Mouse (Mus musculus): ENCODE results near the gene Lap3.
A peak's percentile ranks its signal among the peaks of the same experiment; 100 is the strongest.

Lap3 gene

DNA sequence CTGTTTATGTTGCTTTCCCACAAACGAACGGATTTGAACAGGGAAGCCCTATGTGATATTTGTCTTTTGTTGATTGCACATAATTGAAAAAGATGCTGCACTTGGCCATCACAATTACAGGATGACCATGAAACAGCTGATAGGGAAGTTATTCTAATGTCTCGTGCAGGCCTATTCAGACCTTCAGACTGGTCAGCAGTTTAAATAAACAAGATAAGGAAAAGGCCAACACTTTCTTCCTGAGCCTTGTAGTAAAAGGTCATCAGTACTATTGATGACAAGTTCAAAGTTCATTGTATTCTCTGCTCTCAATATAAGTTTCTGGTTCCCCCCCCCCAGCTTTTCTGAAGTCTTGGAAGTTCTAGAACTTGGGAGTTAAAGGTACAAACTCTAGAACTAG lies 10.6 kb upstream of the Lap3 start:
- H3K4me1 ChIP-seq (replicated peaks; ENCODE audit: low read depth, low read length), result no peaks in the 10 kb centered on the region
- H3K36me3 ChIP-seq (ENCODE audit: insufficient read depth, low read length), result no peaks in the 10 kb centered on the region
- H3K4me3 ChIP-seq (replicated peaks; ENCODE audit: low read length), result no peak overlapping the region

DNA sequence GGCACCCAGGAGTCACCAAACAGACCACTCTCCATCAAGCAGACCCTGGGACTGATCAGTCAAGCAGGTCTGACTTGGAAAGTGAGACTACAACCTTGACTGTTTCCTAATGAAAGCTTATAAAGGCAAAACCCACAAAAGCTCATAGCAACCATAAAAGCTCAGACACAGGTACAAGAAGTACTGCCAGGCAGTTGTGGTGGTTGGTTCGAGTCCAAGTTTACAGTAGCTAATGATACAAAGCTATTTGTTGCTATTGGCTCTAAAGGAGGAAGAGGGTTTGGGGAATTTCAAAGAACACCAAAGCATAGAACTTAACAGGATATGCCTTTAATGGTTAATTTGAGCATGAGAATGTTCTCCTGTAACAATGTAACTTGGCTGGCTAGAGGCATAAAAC lies 9.5 kb upstream of the Lap3 start:
- H3K27me3 ChIP-seq (ENCODE audit: insufficient read depth, low read length), result peaks cover 17% of the 10 kb centered on the region; the same call in 1 of the 2 replicates
- no peaks in the 10 kb centered on the region for H3K4me1 ChIP-seq (replicated peaks; ENCODE audit: low read depth, low read length)
- H3K4me3 ChIP-seq (replicated peaks; ENCODE audit: low read length), result no peak overlapping the region
- TF ChIP-seq NANOG (IDR thresholded peaks at IDR 0.05; ENCODE audit: borderline replicate concordance, low read length) (no peak), POU5F1 (IDR thresholded peaks at IDR 0.05; ENCODE audit: borderline replicate concordance, low read length) (no peak), CTCF (conservative IDR thresholded peaks at IDR 0.05; ENCODE audit: low read length) (no peak)
- H3K9me3 ChIP-seq (ENCODE audit: low read length), result no peaks in the 10 kb centered on the region
- H3K36me3 ChIP-seq (ENCODE audit: insufficient read depth, low read length), result no peaks in the 10 kb centered on the region

More for the DNA sequence above, 10.6 kb upstream of the Lap3 start:
- Histone ChIP-seq H3K27me3 (ENCODE audit: insufficient read depth, low read length) (peaks cover 16% of the 10 kb centered on the region; the same call in 1 of the 2 replicates), H3K9me3 (ENCODE audit: low read length) (no peaks in the 10 kb centered on the region)
- TF ChIP-seq CTCF (conservative IDR thresholded peaks at IDR 0.05; ENCODE audit: low read length), result no peak
- no peak for TF ChIP-seq NANOG (IDR thresholded peaks at IDR 0.05; ENCODE audit: borderline replicate concordance, low read length)
- TF ChIP-seq POU5F1 (IDR thresholded peaks at IDR 0.05; ENCODE audit: borderline replicate concordance, low read length), result no peak

DNA sequence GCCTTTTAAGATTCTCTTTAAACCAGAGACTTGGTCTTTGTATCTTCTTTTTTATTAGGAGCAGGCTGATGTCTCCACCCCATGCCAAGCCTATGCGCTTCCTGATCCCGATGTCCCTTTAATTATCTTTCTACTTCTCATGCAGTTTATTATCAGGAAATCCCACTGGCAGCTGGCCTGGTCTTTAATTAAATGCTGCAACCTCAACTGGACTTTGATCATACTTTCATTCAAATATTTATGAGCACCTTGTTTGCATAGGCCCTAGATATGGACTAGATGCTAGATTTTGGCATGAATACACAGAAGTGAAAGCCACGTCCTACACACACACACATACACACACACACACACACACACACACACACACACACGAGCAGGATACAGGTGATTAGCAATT lies 1.4 kb upstream of the Lap3 start:
- TF ChIP-seq NANOG (IDR thresholded peaks at IDR 0.05; ENCODE audit: borderline replicate concordance, low read length) (no peak), CTCF (conservative IDR thresholded peaks at IDR 0.05; ENCODE audit: low read length) (no peak), POU5F1 (IDR thresholded peaks at IDR 0.05; ENCODE audit: borderline replicate concordance, low read length) (no peak)
- H3K27me3 ChIP-seq (ENCODE audit: insufficient read depth, low read length), result peaks cover 9% of the 10 kb centered on the region; the same call in 1 of the 2 replicates
- no peak overlapping the region for H3K4me3 ChIP-seq (replicated peaks; ENCODE audit: low read length)
- H3K36me3 ChIP-seq (ENCODE audit: insufficient read depth, low read length), result peaks cover 24% of the 10 kb centered on the region
- H3K4me1 ChIP-seq (replicated peaks; ENCODE audit: low read depth, low read length), result peaks cover 42% of the 10 kb centered on the region
- no peaks in the 10 kb centered on the region for H3K9me3 ChIP-seq (ENCODE audit: low read length)

DNA sequence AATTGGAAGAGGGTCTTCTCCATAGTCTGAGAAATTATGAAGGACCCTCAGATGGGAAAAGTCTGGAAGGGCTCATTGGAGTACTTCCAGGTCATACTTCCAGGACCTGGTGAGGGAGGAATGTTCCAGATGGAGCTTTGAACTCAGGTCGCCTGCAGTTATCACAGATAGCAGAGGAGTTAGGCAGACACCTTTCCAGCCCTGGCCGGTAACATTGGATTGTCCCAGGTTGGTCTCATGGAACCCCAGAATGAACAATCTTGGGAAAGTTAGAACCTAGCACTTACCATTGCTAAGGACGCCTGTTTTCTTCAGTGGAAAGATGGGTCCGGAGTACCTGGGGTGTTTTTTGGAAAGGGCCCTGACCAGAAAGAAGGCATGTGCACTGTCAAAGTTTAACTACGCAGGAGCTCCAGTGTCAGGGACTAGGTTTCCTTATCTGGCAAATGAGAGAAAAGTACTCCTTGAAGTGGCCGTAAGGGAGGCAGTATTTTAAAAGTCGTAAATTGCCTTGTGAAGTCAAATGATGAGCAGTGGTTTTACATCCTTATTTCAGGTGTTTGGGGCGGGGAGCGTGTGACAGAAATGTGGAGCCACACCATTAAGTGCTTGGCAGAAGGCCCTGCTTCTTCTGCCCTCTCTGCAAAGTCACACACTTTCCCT lies 1.1 kb downstream of the Lap3 start:
- Histone ChIP-seq H3K27me3 (ENCODE audit: insufficient read depth, low read length) (peaks cover 4% of the 10 kb centered on the region; the same call in 1 of the 2 replicates), H3K4me1 (replicated peaks; ENCODE audit: low read depth, low read length) (peaks cover 66% of the 10 kb centered on the region), H3K36me3 (ENCODE audit: insufficient read depth, low read length) (peaks cover 48% of the 10 kb centered on the region), H3K4me3 (replicated peaks; ENCODE audit: low read length) (peak overlapping the region; percentile 98), H3K9me3 (ENCODE audit: low read length) (no peaks in the 10 kb centered on the region)
- TF ChIP-seq NANOG (IDR thresholded peaks at IDR 0.05; ENCODE audit: borderline replicate concordance, low read length) (no peak), POU5F1 (IDR thresholded peaks at IDR 0.05; ENCODE audit: borderline replicate concordance, low read length) (no peak), CTCF (conservative IDR thresholded peaks at IDR 0.05; ENCODE audit: low read length) (no peak)

DNA sequence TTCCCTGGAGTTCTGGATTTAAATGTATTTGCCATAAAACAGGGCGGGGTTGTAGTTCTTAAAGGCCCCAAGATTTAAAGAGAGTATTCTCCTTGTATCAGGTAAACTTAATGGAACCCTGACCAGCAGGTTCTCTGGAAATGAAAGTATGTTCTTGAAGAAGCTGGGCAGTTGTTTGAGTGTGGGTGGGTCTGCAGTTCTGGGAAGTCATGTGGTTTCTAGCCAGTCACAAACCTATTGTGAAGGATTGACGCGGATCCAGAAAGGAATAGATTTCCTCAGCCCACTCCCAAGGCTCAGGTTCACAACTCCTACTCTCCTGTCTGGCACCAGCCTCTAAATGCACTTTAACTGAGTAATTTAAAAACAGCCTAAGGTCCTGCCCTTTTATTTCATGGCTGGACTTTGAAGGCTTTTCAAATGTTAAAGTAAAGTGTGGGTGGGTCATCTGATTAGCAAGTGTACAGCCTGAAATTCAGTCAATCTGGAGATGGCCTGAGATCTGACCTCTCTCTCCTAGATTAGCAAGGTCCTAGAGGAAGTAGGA lies 2.3 kb downstream of the Lap3 start:
- peaks cover 61% of the 10 kb centered on the region for H3K36me3 ChIP-seq (ENCODE audit: insufficient read depth, low read length)
- TF ChIP-seq POU5F1 (IDR thresholded peaks at IDR 0.05; ENCODE audit: borderline replicate concordance, low read length) (no peak), NANOG (IDR thresholded peaks at IDR 0.05; ENCODE audit: borderline replicate concordance, low read length) (no peak), CTCF (conservative IDR thresholded peaks at IDR 0.05; ENCODE audit: low read length) (no peak)
- H3K4me3 ChIP-seq (replicated peaks; ENCODE audit: low read length), result peak overlapping the region; percentile 98
- H3K27me3 ChIP-seq (ENCODE audit: insufficient read depth, low read length), result no peaks in the 10 kb centered on the region
- peaks cover 78% of the 10 kb centered on the region for H3K4me1 ChIP-seq (replicated peaks; ENCODE audit: low read depth, low read length)
- H3K9me3 ChIP-seq (ENCODE audit: low read length), result no peaks in the 10 kb centered on the region

DNA sequence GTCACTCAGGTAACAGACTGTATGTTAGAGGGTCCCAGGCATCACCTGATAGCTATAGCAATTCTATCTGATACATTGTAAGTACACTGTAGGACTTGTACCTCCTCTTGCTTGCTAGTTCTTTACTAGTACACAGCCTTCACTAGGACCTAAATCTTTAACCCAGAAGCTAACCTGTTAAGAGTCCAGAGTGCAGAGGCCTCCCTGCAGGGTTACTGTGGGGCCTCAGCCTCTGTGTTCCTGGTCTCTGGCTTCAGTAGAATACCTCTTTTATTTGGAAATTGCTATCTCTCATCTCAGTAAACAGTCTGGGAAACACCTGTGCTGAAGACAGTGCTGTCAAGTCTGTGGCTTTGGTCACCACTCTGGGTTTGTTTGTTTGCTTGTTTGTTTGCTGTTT lies 2.9 kb downstream of the Lap3 start:
- H3K4me1 ChIP-seq (replicated peaks; ENCODE audit: low read depth, low read length), result peaks cover 83% of the 10 kb centered on the region
- H3K36me3 ChIP-seq (ENCODE audit: insufficient read depth, low read length), result peaks cover 66% of the 10 kb centered on the region
- H3K4me3 ChIP-seq (replicated peaks; ENCODE audit: low read length), result peak overlapping the region; percentile 98
- H3K9me3 ChIP-seq (ENCODE audit: low read length), result no peaks in the 10 kb centered on the region
- no peak for TF ChIP-seq NANOG (IDR thresholded peaks at IDR 0.05; ENCODE audit: borderline replicate concordance, low read length)
- no peak for TF ChIP-seq POU5F1 (IDR thresholded peaks at IDR 0.05; ENCODE audit: borderline replicate concordance, low read length)
- TF ChIP-seq CTCF (conservative IDR thresholded peaks at IDR 0.05; ENCODE audit: low read length), result no peak
- no peaks in the 10 kb centered on the region for H3K27me3 ChIP-seq (ENCODE audit: insufficient read depth, low read length)

DNA sequence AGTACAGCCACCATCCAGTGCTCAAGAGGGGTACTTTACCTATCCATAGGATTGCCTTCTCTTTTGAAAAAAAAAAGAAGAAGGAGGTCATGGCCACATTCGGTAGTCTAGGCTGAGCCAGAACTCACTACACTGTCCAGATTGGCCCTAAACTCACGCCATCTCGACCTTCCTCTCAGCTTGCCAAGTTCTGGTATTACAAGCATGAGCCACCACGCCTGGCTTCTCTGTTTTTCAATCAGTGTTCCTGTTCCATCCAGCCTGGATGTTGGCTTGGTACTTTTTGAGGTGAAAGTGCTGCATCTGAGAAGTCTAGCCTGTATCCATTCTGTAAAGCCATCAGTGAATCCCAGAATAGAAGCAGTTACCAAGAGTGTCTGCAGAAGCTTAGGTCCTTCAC lies 3.3 kb downstream of the Lap3 start:
- peaks cover 83% of the 10 kb centered on the region for H3K4me1 ChIP-seq (replicated peaks; ENCODE audit: low read depth, low read length)
- no peaks in the 10 kb centered on the region for H3K9me3 ChIP-seq (ENCODE audit: low read length)
- no peaks in the 10 kb centered on the region for H3K27me3 ChIP-seq (ENCODE audit: insufficient read depth, low read length)
- peak overlapping the region; percentile 98 for H3K4me3 ChIP-seq (replicated peaks; ENCODE audit: low read length)
- H3K36me3 ChIP-seq (ENCODE audit: insufficient read depth, low read length), result peaks cover 71% of the 10 kb centered on the region
- TF ChIP-seq POU5F1 (IDR thresholded peaks at IDR 0.05; ENCODE audit: borderline replicate concordance, low read length) (no peak), NANOG (IDR thresholded peaks at IDR 0.05; ENCODE audit: borderline replicate concordance, low read length) (no peak), CTCF (conservative IDR thresholded peaks at IDR 0.05; ENCODE audit: low read length) (no peak)

DNA sequence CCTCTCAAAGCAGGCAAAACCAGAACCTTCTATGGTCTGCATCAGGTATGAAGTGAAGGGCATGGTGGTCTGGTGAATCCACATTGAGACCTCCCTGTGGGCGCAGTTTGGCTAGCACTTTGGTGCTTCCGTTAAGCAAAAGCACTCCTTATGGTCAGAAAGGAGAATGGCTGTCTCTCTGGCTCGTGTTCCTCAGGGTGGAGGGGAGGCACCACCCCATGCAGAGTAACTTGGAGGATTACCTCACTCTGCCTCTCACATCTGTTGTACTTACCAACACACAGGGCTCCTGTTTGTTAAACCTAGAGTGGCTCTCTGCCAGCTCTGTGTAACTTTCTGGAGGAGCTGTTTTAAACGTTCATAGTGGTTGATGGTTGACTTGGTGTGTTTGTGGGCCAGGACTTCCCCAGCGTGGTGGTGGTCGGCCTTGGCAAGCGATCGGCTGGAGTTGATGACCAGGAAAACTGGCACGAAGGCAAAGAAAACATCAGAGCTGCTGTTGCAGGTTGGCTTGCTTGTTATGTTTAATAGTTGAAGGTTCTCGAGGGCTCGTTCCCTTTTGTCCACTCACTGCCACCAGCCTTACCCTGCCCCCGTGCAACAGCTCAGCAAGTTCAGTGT lies 3.9 kb downstream of the Lap3 start:
- Histone ChIP-seq H3K4me3 (replicated peaks; ENCODE audit: low read length) (peak overlapping the region; percentile 98), H3K27me3 (ENCODE audit: insufficient read depth, low read length) (no peaks in the 10 kb centered on the region), H3K4me1 (replicated peaks; ENCODE audit: low read depth, low read length) (peaks cover 86% of the 10 kb centered on the region), H3K36me3 (ENCODE audit: insufficient read depth, low read length) (peaks cover 76% of the 10 kb centered on the region), H3K9me3 (ENCODE audit: low read length) (no peaks in the 10 kb centered on the region)
- TF ChIP-seq POU5F1 (IDR thresholded peaks at IDR 0.05; ENCODE audit: borderline replicate concordance, low read length) (no peak), CTCF (conservative IDR thresholded peaks at IDR 0.05; ENCODE audit: low read length) (no peak), NANOG (IDR thresholded peaks at IDR 0.05; ENCODE audit: borderline replicate concordance, low read length) (no peak)

All from E14TG2a.4 (cell line).